Mouse (Mus musculus): Measurements from ENCODE around the gene Abca7.
"Not testable (repeated sequence)": the region's sequence is repeated elsewhere in the genome, so short reads cannot be mapped to it uniquely, and the experiment has no call there.

Gene Abca7

GRCm38 (mm10) chr10:79996272-79997033 lies at the start of gene Abca7:
TSS of gene Abca7 (plus strand) at chr10:79996494.
- DNase-seq (ENCODE audit: extremely low read depth, low read depth) = peak; percentile 86

DNA sequence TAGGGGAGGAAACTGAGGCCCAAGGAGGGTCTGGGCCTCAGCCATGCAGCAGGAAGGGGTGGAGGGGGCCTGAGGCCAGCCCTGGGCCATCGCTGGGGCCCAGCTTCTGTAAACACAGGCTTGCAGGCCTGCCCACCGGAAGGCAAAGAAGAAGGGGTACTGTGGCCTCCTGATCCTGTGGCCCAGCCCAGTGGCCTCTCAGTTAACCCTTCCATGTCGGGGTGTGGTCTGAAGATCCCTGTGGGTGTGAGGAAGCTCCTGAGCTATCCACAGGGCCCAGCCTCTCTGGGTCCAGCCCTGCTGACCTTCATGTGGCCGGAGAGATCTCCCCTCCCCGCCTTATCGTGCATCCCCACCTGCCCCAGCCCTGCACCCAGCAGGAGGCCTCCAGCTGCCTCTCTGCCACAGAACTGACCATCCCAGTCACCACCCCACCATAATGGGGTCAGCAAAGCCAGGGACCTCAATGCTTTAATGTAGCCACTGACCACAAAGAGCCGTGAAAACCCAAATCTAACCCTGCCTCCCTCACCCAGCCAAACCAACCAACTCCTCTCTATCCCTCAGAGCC lies 49.5 kb upstream of the Abca7 start:
- no peak for DNase-seq (ENCODE audit: extremely low read depth, low read depth)

- no peak for DNase-seq (ENCODE audit: extremely low read depth, low read depth)
Measured at GRCm38 (mm10) chr10:79947502-79947901, 48.8 kb upstream of the Abca7 start.

GRCm38 (mm10) chr10:79949873-79950272 lies 46.4 kb upstream of the Abca7 start:
- DNase-seq (ENCODE audit: extremely low read depth, low read depth) = no peak

GRCm38 (mm10) chr10:79950661-79951060 lies 45.6 kb upstream of the Abca7 start:
- no peak for DNase-seq (ENCODE audit: extremely low read depth, low read depth)

GRCm38 (mm10) chr10:79953946-79954345 lies 42.3 kb upstream of the Abca7 start:
- no peak for DNase-seq (ENCODE audit: extremely low read depth, low read depth)

DNA sequence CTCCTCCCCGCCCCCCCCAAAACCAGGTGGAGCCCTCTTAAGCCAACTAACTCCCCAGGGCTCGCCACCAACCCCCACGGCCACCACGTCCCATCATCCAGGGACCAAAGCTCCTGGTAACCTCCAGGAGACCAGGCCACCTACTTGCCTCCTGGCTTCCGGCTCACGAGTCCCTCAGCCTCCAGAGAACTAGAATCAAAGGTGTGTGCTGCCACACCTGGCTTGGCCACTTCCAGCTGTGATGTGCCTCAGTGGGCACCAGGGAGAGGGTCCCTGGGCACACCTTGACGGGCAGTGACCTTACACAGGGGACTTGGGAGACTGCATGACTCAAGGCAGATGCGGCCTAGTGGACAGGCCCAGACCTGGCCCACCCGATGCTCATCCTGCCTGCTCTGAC lies 40.6 kb upstream of the Abca7 start:
- DNase-seq (ENCODE audit: extremely low read depth, low read depth) = no peak

GRCm38 (mm10) chr10:79956643-79957154 lies 39.6 kb upstream of the Abca7 start:
- DNase-seq (ENCODE audit: extremely low read depth, low read depth) = no peak

GRCm38 (mm10) chr10:79958140-79958816 lies 38.0 kb upstream of the Abca7 start:
- peak; percentile 41 for DNase-seq (ENCODE audit: extremely low read depth, low read depth)

DNA sequence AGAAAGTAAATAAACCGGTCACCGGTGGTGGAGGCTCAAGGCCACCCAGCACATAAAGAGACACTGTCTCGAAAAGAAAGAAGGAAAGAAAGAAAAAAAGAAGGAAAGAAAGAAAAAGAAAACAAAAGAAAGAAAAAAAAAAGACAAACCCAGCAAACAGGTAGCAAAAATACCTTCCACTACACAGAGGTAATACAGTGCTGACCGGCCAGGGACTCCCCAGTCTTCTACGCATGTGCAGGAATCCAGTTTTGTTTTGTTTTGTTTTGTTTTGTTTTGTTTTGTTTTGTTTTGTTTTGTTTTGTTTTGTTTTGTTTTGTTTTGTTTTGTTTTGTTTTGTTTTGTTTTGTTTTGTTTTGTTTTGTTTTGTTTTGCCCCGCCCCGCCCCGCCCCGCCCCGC lies 36.9 kb upstream of the Abca7 start:
- DNase-seq (ENCODE audit: extremely low read depth, low read depth) = not testable (repeated sequence)

DNA sequence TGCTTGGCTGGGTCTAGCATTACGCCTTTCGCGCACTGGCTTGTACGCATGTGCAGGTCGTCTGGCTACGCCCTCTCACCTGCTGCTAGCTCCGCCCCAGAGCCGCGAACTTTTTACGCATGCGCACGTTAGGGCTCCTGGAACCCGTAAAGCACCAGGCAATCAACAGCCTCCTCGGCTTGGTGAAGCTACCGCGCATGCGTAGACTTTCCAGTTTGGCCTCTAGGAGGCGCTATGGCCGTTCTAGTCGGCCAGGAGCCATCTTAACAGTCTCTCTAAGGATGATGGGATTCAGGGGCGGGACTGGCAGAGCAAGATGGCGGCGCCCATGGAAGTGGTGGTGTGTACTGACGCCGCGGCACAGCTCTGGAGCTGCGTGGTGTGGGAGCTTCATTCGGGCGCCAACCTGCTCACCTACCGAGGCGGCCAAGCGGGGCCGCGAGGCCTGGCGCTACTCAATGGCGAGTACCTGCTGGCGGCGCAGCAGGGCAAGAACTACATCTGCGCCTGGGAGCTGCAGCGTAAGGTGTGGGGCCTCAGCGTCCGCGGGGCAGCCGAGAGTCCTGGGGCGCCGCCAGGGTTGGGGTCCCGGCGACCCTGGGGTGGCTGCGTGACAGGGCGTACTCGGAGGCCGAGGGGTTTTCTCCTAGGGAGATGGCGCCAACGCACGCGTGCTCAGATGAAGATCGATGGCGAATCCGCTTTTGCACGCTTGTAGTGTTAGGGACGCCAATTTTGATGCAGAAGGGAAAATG lies 36.3 kb upstream of the Abca7 start, which contains the start of gene Wdr18:
Gene Wdr18, plus strand, starts transcription at position 306 of the 755 bp plus-strand sequence.
- peak; percentile 98 for DNase-seq (ENCODE audit: extremely low read depth, low read depth)

GRCm38 (mm10) chr10:79960671-79961294 lies 35.5 kb upstream of the Abca7 start:
- no peak for DNase-seq (ENCODE audit: extremely low read depth, low read depth)

GRCm38 (mm10) chr10:79964727-79965126 lies 31.6 kb upstream of the Abca7 start:
- DNase-seq (ENCODE audit: extremely low read depth, low read depth) = no peak

GRCm38 (mm10) chr10:79965325-79965724 lies 31.0 kb upstream of the Abca7 start:
- DNase-seq (ENCODE audit: extremely low read depth, low read depth) = no peak

- no peak for DNase-seq (ENCODE audit: extremely low read depth, low read depth)
Measured at GRCm38 (mm10) chr10:79966886-79967400, 29.4 kb upstream of the Abca7 start.

GRCm38 (mm10) chr10:79968181-79968580 lies 28.1 kb upstream of the Abca7 start:
- no peak for DNase-seq (ENCODE audit: extremely low read depth, low read depth)

DNA sequence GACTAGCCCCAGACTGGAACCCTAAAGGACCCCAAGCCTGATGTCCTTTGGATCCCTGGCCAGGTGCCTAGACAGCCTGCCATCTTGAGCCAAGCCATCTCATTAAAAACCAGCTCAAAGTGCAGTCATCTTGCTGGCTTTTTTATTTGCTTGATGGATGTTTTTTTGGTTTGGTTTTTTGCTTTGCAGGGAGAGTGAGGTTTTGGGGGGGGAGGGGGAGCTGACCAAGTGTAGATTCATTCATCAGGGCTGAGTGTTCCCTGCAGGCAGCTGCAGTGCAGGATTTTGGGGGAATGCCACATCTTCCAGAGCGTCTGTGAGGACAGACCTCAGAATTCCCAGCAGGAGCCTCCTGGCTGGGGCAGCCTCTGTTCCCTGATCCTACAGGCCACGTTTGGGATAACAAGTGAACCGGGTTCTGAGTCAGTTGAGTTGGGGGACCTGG lies 27.1 kb upstream of the Abca7 start:
- DNase-seq (ENCODE audit: extremely low read depth, low read depth) = no peak

GRCm38 (mm10) chr10:79970415-79971182 lies 25.7 kb upstream of the Abca7 start, which contains the start of gene Grin3b:
TSS of gene Grin3b (plus strand) at chr10:79970715.
- DNase-seq (ENCODE audit: extremely low read depth, low read depth) = no peak

DNA sequence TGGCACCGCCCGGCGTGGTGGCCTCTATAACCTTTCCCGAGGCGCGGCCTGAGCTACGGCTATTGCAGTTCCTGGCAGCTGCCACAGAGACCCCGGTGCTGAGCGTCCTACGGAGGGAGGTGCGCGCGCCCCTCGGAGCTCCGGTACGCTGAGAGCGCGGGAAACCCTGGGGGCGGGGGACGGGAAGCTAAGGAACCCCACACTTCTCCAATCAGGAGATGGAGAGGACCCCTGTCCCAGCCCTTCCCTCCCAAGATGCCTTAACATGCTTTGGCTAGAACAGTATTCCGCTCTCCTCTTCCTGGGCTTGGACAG lies 25.2 kb upstream of the Abca7 start:
- no peak for DNase-seq (ENCODE audit: extremely low read depth, low read depth)

DNA sequence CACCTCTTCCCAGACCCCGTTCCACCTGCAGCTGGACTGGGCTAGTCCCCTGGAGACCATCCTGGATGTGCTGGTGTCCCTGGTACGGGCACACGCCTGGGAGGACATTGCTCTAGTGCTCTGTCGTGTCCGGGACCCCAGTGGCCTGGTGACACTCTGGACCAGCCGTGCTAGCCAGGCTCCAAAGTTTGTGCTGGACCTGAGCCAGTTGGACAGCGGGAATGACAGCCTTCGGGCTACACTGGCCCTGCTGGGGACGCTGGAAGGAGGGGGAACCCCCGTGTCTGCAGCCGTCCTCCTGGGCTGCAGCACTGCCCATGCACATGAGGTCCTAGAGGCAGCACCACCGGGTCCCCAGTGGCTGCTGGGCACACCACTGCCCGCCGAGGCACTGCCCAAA lies 23.5 kb upstream of the Abca7 start:
- DNase-seq (ENCODE audit: extremely low read depth, low read depth) = no peak

All from MEL-GATA-1-ER (cell line).